Mouse (Mus musculus) mesoderm, embryonic 11.5 days (tissue): ENCODE data around the gene Maml3.
A peak's percentile ranks its signal among the peaks of the same experiment; 100 is the strongest.

ENCODE experiments used
- DNase-seq: peaks from one replicate; pipeline ENCODE4 v3.0.0-alpha.2; 2012; ENCODE audit warnings: low read depth, low spot score

The Maml3 gene

DNA sequence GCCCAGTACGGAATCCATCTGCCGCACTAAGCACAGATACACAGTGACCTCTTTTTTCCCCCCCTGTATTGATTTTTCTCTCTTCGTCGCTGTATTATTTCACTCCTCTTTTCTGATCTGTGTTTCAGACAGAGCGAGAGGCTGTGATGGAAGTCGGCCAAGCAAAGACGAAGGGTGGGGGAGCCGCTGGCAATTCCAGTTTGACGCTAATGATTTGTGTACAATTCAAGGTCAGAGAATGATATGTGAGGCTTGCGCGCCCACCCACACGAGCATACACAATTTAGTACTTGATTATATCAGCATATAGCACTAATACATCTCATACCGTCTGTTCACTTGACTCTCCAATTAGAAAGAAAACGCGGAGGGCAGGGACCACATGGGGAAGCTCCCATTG lies 271.9 kb downstream of the Maml3 start:
- peak; percentile 16 for DNase-seq

- no peak for DNase-seq
Measured at GRCm38 (mm10) chr3:51830821-51831429, 274.0 kb downstream of the Maml3 start.

DNA sequence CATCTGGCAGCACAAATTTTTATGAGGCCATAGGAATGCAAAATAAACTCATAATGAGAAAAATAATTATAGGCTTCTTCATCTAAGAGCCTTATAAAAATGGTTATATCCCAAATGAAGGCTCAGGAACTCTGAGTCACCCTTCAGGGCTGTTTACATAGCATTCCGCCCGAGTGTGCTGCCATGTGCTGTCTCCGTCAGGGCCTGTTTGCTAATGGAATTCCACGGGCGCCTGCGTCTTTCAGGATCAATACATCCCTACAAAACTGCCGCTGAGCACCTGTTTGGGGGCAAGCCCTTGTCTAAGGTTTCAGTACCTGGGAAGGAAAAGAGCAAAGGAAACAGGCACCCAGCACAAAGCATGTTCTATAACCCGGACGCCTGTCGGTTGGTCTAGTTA lies 279.3 kb downstream of the Maml3 start:
- DNase-seq, result no peak

DNA sequence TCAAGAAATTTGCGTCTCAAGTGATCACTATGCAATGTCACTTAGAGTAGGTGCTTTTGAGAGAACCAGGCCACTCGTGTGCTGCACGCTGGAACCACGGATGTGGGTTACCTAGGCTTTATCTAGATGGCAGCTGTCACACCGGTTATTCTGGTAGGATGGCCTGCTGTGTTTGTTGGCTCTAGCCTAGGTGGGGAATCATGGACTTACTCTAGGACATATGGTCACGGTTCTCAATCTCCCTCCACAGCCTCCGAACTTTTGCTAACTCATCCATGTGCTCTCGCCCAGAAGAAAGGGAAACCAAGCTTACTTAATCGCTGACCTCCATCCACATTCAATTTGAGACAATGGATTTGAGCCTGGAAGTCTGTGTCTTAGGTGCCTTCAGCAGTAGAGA lies 280.4 kb downstream of the Maml3 start:
- DNase-seq, result no peak

DNA sequence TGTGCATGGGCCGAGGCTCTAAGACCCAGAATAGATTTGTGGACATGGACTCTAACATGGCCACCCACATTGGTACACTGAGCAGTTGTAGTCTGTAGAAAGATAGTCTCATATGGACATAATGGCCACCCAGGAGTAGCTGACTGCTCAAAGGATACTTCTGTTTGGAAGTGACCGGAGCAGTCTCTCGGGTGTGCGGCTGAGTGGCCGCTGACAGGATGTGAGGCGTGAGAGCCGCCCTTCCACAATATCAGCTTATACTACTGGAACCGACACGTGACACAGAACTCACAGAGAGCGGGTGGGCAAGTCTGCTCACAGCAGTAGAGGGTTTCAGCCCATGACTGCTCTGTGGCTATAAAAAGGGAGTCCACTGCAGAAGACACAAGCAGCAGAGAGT lies 283.3 kb downstream of the Maml3 start:
- no peak for DNase-seq

DNA sequence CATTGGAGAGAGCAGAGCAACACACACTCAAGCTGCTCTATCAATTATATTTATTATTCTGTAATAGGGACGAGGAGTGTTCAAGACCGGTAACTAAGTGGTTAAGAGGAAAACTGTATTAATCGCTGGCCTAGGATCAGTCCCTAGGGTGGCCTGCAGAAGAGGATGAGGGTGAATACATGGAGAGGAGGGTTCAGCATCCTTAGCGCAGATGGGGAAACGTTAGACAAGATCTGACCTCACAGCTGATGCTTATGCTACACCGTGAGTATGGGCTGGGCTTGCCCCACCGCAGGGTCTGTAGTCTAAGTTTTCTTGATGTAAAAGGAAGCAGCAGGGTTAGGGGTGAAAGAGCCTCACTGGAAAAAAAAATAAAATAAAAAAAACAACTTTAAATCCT lies 285.8 kb downstream of the Maml3 start:
- DNase-seq, result no peak

DNA sequence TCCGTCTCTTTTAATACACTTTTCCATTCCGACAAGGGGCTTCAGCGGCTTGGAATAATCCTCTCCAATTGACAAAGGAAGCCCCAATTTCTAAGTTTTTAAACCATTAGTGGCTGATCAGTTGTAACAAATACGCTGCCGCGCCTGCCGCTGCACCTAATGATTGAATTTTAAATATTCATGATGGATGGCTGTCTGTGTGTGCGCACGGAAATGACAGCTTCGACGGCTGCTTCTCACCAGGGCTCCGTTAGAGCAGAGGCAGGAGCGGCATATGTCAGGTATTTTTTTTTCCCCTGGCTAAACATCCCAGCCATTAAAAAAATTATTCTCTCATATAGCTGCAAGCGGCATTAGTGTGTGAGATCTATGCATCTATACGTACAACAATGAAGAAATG lies 287.0 kb downstream of the Maml3 start:
- DNase-seq, result no peak

GRCm38 (mm10) chr3:51817329-51817728 lies 287.5 kb downstream of the Maml3 start:
- no peak for DNase-seq

- DNase-seq, result no peak
Measured at GRCm38 (mm10) chr3:51816517-51817285, 288.2 kb downstream of the Maml3 start.

GRCm38 (mm10) chr3:51814073-51814472 lies 290.8 kb downstream of the Maml3 start:
- no peak for DNase-seq

GRCm38 (mm10) chr3:51813186-51813585 lies 291.7 kb downstream of the Maml3 start:
- no peak for DNase-seq

- no peak for DNase-seq
Measured at GRCm38 (mm10) chr3:51810731-51811130, 294.1 kb downstream of the Maml3 start.

GRCm38 (mm10) chr3:51809822-51810221 lies 295.1 kb downstream of the Maml3 start:
- no peak for DNase-seq

DNA sequence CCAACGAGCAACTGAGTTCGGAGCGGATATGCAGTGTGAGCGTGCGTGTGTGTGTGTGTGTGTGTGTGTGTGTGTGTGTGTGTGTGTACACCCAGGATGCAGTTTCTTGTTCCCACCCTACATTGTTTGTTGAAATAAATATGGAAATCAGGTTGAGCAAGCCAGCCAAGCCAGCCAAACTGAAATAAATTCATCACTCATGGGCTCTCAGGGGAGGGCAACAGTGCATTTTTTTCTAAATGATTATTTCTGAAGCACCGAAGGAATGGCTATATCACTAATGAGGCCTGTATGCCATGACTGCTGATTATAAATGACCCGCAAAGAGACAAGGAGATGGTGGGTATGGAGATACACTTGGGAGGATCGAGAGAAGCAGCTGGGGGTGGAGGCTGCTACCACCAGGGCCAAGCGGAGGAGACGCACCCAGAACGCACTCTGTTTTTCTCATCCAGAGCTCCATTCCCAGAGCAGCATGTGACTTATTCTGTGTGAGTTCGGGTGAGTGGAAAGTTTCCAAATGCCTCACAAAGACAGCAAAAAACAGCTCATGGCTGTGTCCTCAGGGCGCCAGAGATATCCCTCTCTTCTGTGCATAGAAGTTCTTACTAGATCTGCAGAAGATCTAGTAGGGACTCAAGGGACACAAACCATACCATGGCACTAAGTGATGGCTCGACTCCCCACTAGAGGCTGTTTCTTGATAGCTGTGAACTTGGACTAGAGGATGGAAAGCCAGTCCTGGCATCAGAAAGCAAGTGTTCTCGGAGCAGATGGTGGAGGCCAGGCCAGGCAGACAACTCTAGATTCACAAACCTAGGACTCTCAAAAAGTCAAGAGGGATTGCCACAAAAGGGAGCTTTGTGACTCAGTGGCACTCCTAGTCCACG lies 296.6 kb downstream of the Maml3 start:
- no peak for DNase-seq

GRCm38 (mm10) chr3:51805488-51806318 lies 299.2 kb downstream of the Maml3 start:
- peak; percentile 77 for DNase-seq

DNA sequence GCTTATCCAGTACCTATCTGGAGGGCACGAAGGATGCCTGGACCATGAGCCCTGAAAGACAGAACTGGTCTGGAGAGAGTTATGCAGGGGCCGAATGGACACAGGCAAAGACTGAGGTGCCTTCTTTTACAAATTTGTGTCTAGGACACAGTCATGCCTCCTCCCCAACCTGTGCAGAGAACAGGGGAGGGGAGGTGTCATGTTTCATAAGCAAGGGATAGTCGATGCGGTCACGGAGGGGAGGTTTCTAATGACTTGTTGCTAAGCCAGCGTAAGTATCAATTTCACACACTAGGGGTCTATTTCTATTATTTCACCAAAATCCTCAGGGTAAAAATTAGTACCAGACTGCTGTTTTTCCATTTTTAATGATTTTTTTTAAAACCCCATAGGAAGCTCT lies 301.0 kb downstream of the Maml3 start:
- no peak for DNase-seq

GRCm38 (mm10) chr3:51799650-51800049 lies 305.2 kb downstream of the Maml3 start:
- no peak for DNase-seq

DNA sequence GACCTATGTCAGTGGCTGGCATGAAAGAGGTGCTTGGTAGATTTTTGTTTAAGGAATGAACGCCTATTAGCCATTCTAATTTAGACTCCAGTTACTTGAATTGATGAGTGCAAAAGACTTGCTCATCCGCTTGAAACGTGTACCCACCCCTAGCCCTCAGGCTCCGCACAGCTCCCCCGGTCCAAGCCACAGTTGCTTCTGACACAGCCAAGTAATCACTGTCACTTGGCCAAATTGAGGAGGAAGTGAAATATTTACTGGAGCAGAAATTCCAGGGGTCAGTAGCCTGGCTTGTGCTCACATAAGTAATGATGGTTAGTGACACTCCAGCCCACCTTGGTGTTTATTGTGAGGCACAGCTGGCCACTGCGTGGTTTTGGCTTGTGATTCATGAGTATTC lies 308.0 kb downstream of the Maml3 start:
- DNase-seq, result no peak

- no peak for DNase-seq
Measured at GRCm38 (mm10) chr3:51796219-51796828, 308.6 kb downstream of the Maml3 start.

DNA sequence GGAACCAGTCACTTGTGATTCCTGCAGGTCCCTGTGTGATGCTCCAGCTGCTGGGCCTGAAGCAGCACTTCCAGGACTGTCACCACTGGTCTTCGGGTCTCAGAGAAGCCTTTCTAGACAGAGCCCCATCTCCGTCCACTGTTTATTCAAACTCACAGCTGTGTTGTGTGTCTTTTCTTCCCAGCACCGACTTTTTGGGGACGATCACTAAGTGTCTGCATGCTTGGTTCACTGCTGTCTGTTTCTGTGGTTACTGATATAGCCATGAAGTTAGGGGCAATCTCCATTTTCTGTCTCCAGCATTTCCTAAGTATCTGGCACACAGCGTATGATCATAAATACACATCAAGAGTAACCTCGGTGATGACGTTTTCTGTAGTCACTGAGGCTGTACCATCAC lies 313.3 kb downstream of the Maml3 start:
- DNase-seq, result no peak

- DNase-seq, result no peak
Measured at GRCm38 (mm10) chr3:51789389-51789904, 315.4 kb downstream of the Maml3 start.
